Mouse (Mus musculus) midbrain, embryonic 15.5 days (tissue): ENCODE data around the gene Mob1a. TPM values are rescaled to one million over a fixed set of nuclear protein-coding genes. Genes with fewer than 3 reads are reported as not detected.

Experiments
- ATAC-seq: fragments of 200-750 bp; cut with Nextera tagmentation; replicated peaks from 2 replicates; pipeline ENCODE4 v1.8.0; 2017; ENCODE audit warnings: moderate TSS enrichment
- H3K27ac ChIP-seq: fragments of 300-500 bp; sonication (generic); 2 replicates; pipeline ENCODE4 v1.5.1; 2015; ENCODE audit warnings: mild to moderate bottlenecking, inconsistent platforms
- H3K27me3 ChIP-seq: fragments of 300-500 bp; sonication (generic); replicated peaks from 2 replicates; pipeline ENCODE4 v1.6.1; 2015; ENCODE audit warnings: inconsistent platforms
- H3K36me3 ChIP-seq: fragments of 300-500 bp; sonication (generic); replicated peaks from 2 replicates; pipeline ENCODE4 v1.6.1; 2015; ENCODE audit warnings: inconsistent platforms
- H3K4me1 ChIP-seq: fragments of 300-500 bp; sonication (generic); 2 replicates; pipeline ENCODE4 v1.6.1; 2015; ENCODE audit warnings: inconsistent platforms
- H3K4me2 ChIP-seq: fragments of 300-500 bp; sonication (generic); 2 replicates; pipeline ENCODE4 v1.6.1; 2015; ENCODE audit warnings: inconsistent platforms, mild to moderate bottlenecking, moderate library complexity
- H3K4me3 ChIP-seq: fragments of 300-500 bp; sonication (generic); 2 replicates; pipeline ENCODE4 v1.5.1; 2015; ENCODE audit warnings: mild to moderate bottlenecking, inconsistent platforms
- H3K9ac ChIP-seq: fragments of 300-500 bp; sonication (generic); 2 replicates; pipeline ENCODE4 v1.6.1; 2015; ENCODE audit warnings: mild to moderate bottlenecking, inconsistent platforms
- H3K9me3 ChIP-seq: fragments of 300-500 bp; sonication (generic); 2 replicates; pipeline ENCODE4 v1.6.1; 2016; ENCODE audit warnings: inconsistent platforms
- WGBS: fragments of 180-500 bp; shearing (Covaris S2); methylation state at CpG from one replicate; pipeline ENCODE4 v1.1.7; 2015; ENCODE audit warnings: mixed read lengths; 5-methylcytosine and 5-hydroxymethylcytosine counted together
- polyA plus RNA-seq: library from polyadenylated mRNA; unstranded; fragments of >200 nt; fragmentation: Nextera tagmentation; extraction: Ambion mirVana; gene quantifications from 2 replicates; pipeline ENCODE4 v1.2.1, GENCODE M21; 2015

Gene Mob1a
- polyA plus RNA-seq, 1 experiment from 2014 or later: 22.8 TPM

DNA sequence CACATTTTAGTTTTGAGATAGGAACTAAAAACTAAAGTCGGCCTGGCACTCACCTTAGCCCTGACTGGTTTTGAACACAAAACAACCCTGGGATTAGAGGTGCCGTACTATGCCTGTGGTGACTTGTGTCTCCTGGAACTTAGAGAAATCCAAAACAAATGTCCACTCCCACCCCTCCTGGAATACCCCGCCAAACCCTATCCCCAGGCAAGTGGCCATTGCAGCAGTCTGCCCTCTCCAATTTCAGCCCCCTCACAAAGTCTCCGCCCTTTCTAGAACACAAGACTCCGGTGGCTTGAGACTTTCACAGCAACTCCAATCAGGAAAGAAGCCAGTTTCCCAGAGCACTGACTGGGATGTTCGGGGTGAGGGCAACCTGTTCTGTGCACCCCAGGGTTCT, 23.1 kb downstream of the Mob1a start, which contains the start of gene Bola3:
TSS of gene Bola3 (plus strand) at position 275 of the 400 bp plus-strand sequence.
- 29% methylated on average over 6 of the region's 6 CpGs for WGBS
- peaks cover 16% of the 10 kb centered on the region for H3K4me1 ChIP-seq
- H3K36me3 ChIP-seq: peaks cover 3% of the 10 kb centered on the region; the same call in 1 of the 2 replicates
- H3K4me2 ChIP-seq: peak within 1 kb of the TSS; percentile 76
- H3K9me3 ChIP-seq: no peaks in the 10 kb centered on the region
- no peaks in the 10 kb centered on the region for H3K27me3 ChIP-seq
- no peak; the same call in none of the 2 replicates for ATAC-seq
- H3K9ac ChIP-seq: peak within 1 kb of the TSS; percentile 96
- H3K4me3 ChIP-seq: peak within 1 kb of the TSS; percentile 92
- peak within 1 kb of the TSS; percentile 73 for H3K27ac ChIP-seq

DNA sequence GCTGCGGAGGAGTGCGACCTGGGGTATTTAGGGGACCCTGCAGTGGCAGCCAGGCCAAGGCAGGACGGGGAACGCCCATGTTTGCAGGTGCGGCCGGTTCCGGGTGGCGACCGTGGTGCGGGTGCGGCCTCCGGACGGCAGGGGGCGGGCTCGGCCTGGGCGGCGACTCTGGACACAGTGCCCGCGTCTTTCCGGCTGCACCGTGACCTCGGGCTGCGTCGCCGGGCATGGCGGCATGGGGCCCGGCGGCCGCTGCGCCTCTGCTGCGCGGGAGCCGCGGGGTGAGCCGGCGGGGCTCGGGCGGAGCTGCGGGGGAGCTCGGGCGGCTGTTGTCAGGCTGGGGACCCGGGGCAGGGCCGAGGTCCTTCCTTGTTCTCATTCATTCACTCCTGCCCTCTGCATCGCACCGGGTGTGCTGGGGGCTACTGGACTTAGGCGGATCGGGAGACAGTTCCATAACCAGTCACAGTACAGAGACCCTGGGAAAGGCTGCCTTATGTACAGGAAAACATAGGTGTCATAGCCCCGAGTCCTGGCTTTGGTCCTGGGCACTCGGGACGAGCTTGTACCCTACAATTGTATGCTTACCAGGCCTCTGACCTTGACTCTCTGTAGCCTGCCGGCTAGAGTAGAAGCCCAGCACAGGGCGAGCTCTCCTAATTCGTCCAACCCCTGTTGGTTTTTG, 23.6 kb downstream of the Mob1a start:
- H3K27me3 ChIP-seq: no peaks in the 10 kb centered on the region
- under 1% methylated on average over 53 of the region's 53 CpGs for WGBS
- H3K9me3 ChIP-seq: no peaks in the 10 kb centered on the region
- H3K27ac ChIP-seq: peak overlapping the region; percentile 73
- H3K9ac ChIP-seq: peak overlapping the region; percentile 96
- peak overlapping the region; percentile 76 for H3K4me2 ChIP-seq
- peak; percentile 96 for ATAC-seq
- H3K4me3 ChIP-seq: peak overlapping the region; percentile 92
- H3K4me1 ChIP-seq: peaks cover 16% of the 10 kb centered on the region
- H3K36me3 ChIP-seq: peaks cover 3% of the 10 kb centered on the region; the same call in 1 of the 2 replicates

DNA sequence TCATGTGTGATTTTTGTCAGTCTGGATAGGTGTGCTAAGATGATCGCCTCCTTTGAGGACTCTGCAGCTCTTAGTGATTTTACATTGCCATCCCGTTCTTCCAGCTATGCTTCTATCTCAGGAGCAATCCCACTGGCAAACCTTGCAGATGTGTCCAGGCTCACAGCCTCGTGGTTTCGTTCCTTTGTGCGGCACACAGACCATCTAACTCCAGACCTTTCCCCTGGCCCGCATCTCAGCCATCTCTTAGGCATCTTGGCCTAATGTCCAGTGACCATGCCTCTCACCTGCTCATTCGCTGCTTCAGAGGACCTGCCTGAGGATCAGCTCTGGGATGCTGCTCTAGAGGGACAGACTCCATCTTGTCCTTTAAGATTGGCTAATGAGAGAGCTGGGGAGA, 24.4 kb downstream of the Mob1a start:
- WGBS: 84% methylated on average over 7 of the region's 7 CpGs
- Histone ChIP-seq H3K36me3 (peaks cover 10% of the 10 kb centered on the region; the same call in 1 of the 2 replicates), H3K27ac (no peak overlapping the region), H3K9me3 (no peaks in the 10 kb centered on the region), H3K4me3 (peak overlapping the region; percentile 92), H3K9ac (peak overlapping the region; percentile 96), H3K4me1 (peaks cover 16% of the 10 kb centered on the region), H3K4me2 (peak overlapping the region; percentile 76), H3K27me3 (no peaks in the 10 kb centered on the region)
- no peak for ATAC-seq

DNA sequence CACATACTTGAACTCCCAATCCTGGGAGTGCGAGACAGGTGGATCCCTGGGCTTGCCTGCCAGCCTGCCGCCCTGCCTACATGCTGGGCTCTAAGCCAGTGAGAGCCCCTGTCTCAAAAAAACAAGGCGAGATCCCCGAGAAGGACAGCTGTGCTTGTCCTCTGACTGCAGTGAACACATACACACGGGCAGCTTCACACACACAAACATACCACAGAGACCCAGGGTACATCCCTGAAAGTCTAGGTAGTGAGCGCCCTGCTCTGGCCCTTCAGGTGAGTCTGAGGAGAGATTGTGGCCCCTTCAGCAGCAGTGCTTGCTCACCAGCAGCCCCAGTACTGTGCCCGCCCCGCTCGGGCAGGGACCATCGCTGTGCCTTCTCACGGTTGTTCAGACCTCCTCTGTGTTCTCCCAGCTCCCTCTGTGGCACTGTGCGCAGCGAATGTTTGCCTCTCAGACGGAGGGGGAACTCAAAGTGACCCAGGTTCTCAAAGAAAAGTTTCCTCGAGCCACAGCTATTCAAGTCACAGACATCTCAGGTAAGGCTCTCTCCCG, 25.1 kb downstream of the Mob1a start:
- no peak overlapping the region for H3K4me3 ChIP-seq
- no peak for ATAC-seq
- H3K4me1 ChIP-seq: peaks cover 16% of the 10 kb centered on the region
- no peak overlapping the region for H3K27ac ChIP-seq
- WGBS: 90% methylated on average over 16 of the region's 16 CpGs
- H3K27me3 ChIP-seq: no peaks in the 10 kb centered on the region
- H3K36me3 ChIP-seq: peaks cover 12% of the 10 kb centered on the region; the same call in 1 of the 2 replicates
- no peaks in the 10 kb centered on the region for H3K9me3 ChIP-seq
- H3K4me2 ChIP-seq: no peak overlapping the region
- no peak overlapping the region for H3K9ac ChIP-seq

DNA sequence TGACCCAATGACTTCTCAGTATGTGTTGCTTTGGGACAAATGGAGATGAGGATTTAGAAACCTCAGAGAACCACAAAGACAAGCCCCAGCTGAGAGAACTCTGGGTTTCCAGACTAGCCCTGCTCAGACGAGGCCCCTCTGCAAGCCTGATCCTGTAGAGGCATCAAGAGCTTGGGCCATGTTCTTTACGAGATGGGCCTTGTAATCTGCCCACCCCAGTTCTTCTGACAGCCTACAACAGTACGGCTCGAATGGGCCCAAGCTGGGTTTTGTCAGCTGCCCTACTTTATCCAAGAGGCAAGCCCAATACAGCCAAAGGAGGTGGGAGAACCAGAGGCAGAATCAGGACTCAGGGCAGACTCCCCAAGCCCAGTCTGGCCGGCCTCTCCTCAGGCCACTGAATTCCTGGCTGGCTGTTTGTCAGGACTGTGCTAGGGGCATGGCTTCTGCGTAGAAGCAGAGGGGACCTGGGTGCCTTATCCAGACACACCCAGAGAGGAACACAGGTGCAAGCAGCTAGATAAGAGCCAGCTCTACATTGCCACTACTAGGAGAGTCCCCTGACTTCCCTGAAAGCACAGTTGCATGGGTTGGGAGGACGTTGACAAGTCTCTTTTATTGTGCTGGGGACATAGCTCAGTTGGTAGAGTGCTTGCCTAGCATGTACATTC, 25.8 kb downstream of the Mob1a start:
- Histone ChIP-seq H3K9me3 (no peaks in the 10 kb centered on the region), H3K9ac (no peak overlapping the region)
- no peak for ATAC-seq

DNA sequence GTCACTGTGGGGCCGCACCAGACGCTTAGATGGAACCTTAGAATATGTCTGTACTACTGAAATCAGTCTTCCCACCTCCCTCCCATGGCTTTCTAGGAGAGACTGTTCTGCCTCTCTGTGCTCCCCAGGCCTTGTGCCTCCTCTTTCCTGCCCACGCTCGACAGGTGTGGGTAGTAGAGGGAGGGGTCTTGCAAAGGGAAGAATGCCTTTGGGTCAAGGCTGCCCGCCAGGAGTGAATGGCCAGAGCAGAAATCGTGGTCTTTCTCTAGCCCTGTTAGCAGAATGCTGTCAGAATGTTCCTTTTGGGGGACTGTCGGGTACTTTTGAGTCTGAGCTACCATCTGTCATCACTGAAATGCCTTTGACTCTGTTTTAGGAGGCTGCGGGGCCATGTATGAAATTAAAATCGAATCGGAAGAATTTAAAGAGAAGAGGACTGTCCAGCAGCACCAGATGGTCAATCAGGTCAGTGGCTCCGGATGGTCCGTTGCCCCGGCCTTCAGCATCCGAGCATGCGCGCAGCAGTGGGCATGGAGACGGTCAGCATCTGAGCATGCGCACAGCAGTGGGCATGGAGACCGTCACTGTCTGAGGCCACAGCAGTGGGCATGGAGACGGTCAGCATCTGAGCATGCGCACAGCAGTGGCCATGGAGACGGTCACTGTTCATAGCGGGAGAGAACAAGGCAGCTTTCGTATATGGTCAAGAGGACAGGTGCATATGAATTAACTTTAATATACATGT, 27.0 kb downstream of the Mob1a start:
- WGBS: 90% methylated on average over 24 of the region's 24 CpGs
- no peaks in the 10 kb centered on the region for H3K27me3 ChIP-seq
- H3K36me3 ChIP-seq: peaks cover 12% of the 10 kb centered on the region; the same call in 1 of the 2 replicates
- H3K4me2 ChIP-seq: no peak overlapping the region
- H3K27ac ChIP-seq: no peak overlapping the region
- H3K4me1 ChIP-seq: peaks cover 20% of the 10 kb centered on the region
- no peaks in the 10 kb centered on the region for H3K9me3 ChIP-seq
- no peak for ATAC-seq
- no peak overlapping the region for H3K4me3 ChIP-seq
- no peak overlapping the region for H3K9ac ChIP-seq

More for the DNA sequence above, 25.8 kb downstream of the Mob1a start:
- Histone ChIP-seq H3K27me3 (no peaks in the 10 kb centered on the region), H3K4me2 (no peak overlapping the region), H3K4me1 (peaks cover 17% of the 10 kb centered on the region), H3K4me3 (no peak overlapping the region), H3K27ac (no peak overlapping the region), H3K36me3 (peaks cover 12% of the 10 kb centered on the region; the same call in 1 of the 2 replicates)
- WGBS: 85% methylated on average over 7 of the region's 7 CpGs

DNA sequence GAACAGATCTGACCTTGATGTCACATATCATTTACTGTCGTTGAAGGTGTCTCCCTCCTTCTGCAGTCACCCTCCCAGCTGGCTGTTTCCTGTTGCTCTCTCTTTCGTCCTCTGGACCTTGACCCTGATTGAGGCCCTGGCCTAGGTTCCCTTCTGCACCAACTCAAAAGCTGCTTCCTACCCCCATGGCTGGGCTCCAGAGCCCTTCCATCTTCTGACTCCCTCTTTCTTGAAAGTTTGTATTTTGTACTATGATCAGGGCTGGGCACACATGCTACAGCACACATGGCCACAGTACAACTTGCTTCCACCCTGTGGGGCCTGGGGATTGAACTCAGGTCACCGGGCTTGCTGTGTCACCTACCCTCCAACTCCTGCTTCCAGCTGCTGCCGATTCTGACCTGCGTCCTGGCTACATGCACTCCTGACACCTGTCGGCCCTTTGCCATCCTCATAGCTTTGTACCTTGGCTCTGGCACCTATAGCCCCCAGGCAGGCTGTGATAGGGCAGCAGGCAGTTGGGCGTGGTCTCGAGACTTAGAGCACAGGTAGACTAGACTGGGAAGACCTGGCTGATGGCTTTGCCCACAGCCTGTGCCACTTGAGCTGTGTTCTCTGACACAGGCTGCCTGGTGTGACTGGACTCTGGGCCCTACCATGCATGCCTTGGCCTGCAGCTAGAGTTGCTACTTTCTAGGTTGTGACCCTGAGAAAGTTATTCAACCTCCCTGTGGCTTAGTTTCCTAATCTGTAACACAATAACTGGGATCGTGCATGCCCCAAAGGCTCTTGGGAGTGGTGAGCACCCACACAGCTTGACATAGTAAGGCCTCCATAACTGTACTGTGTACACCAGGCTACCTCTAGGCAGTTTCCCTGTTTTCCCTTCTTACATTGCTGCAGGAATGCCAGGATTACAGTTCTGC, 29.3 kb downstream of the Mob1a start:
- Histone ChIP-seq H3K27me3 (no peaks in the 10 kb centered on the region), H3K36me3 (peaks cover 24% of the 10 kb centered on the region; the same call in 1 of the 2 replicates), H3K4me3 (no peak overlapping the region), H3K27ac (no peak overlapping the region), H3K4me2 (no peak overlapping the region), H3K4me1 (peaks cover 11% of the 10 kb centered on the region), H3K9ac (no peak overlapping the region), H3K9me3 (no peaks in the 10 kb centered on the region)
- no peak for ATAC-seq
- WGBS: 85% methylated on average over 9 of the region's 9 CpGs

DNA sequence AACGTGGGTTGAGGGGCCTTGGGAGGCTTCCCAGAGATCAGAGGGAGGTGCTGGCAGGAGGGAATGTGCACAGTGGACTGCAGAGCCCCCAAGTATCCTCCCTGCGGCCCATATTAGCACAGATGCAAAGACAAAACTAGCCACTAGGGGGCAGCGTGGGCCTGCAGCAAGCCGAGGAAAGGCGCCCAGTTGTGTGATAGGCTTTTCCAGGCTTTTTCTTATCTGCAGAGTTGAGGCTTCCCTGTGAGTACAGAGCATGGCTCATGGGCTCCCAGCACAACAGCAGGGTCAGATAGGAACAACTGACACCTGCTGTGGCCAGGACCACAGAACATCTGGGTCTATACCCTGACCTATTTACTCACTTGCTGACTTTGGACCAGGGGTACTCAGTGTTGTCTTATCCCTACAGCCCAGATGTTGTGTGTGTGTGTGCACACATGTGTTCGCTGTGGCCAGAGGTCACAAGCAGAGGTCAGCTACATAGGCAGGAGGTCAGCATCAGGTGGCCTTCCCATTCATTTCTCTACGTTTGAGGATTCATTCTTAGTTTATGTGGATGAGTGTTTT, 30.8 kb downstream of the Mob1a start:
- ATAC-seq: peak; percentile 71
- Histone ChIP-seq H3K27me3 (no peaks in the 10 kb centered on the region), H3K36me3 (peaks cover 24% of the 10 kb centered on the region; the same call in 1 of the 2 replicates), H3K4me2 (no peak overlapping the region), H3K27ac (no peak overlapping the region), H3K4me1 (0 out of 2 replicates have a peak, but pooled peaks cover 6% of the 10 kb centered on the region), H3K9me3 (no peaks in the 10 kb centered on the region), H3K4me3 (no peak overlapping the region), H3K9ac (no peak overlapping the region)
- WGBS: 26% methylated on average over 7 of the region's 7 CpGs

DNA sequence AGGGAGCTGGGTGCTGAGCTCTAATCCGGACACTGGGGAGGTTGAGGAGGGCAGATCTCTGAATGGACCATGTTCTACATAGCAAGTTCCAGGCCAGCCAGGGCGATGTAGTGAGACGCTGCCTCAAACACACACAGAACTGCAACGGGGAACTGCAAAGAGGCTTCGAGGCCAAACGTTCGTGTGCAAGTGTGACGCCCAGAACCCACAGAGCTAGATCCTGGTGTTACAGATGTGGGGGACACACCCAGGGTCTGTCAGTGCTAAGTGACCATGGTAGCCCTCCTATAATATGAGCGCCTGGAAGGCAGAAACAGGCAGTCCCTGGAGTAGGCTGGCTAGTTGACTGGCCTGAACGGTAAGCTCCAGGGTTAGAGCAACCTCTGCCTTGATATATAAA, 31.6 kb downstream of the Mob1a start:
- no peak for ATAC-seq
- Histone ChIP-seq H3K27me3 (no peaks in the 10 kb centered on the region), H3K4me2 (no peak overlapping the region), H3K9ac (no peak overlapping the region), H3K36me3 (peaks cover 24% of the 10 kb centered on the region; the same call in 1 of the 2 replicates), H3K4me1 (0 out of 2 replicates have a peak, but pooled peaks cover 5% of the 10 kb centered on the region), H3K9me3 (no peaks in the 10 kb centered on the region), H3K4me3 (no peak overlapping the region), H3K27ac (no peak overlapping the region)
- 92% methylated on average over 10 of the region's 10 CpGs for WGBS

DNA sequence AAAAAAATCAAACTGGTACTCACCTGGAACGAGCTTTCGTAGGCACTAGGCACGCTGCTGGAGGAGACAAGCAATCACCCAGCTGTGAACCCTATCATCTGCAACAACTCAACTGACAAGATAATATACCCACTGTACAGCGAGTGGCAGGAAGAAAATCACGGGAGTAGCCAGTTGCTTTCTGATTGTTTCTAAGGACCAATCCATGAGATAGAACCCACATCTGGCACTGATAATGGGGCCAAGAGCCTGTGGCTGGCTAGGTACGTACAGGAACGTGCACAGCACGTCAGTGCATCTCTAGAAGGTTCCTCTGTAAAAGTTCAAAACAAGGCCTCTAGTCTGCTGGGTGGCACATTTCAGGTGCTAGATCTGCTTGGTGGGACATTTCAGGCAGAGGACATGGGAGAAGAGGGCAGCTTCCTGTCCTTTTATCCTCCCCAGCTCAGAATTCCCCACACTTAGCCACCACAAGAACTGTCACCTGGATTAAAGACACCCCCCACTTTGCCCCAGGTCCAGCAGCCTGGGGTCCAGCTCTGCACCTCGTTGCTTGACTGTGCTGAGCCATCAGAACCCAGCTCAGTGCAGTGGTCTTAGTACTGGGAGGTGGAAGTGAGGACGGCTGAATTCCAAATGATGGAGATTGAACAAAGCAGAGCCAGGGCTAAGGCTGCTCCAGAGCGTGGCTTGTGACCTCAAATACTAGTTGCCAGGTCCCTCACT, 35.9 kb downstream of the Mob1a start:
- H3K4me1 ChIP-seq: 0 out of 2 replicates have a peak, but pooled peaks cover 2% of the 10 kb centered on the region
- H3K27me3 ChIP-seq: no peaks in the 10 kb centered on the region
- no peak overlapping the region for H3K4me3 ChIP-seq
- ATAC-seq: no peak
- H3K9ac ChIP-seq: no peak overlapping the region
- H3K4me2 ChIP-seq: no peak overlapping the region
- 85% methylated on average over 11 of the region's 11 CpGs for WGBS
- H3K27ac ChIP-seq: no peak overlapping the region
- no peaks in the 10 kb centered on the region for H3K9me3 ChIP-seq
- peaks cover 19% of the 10 kb centered on the region; the same call in 1 of the 2 replicates for H3K36me3 ChIP-seq
